Mouse (Mus musculus): ENCODE data around the gene Chn2.
A peak's percentile ranks its signal among the peaks of the same experiment; 100 is the strongest.

GRCm38 (mm10) chr6:54204931-54205330 is 165.6 kb downstream of the Chn2 start:
- TF ChIP-seq POLR2A (IDR thresholded peaks at IDR 0.05; ENCODE audit: low read depth, low read length) (no peak), MEF2A (IDR thresholded peaks at IDR 0.05; ENCODE audit: borderline replicate concordance, low read depth, low read length) (no peak), EP300 (IDR thresholded peaks at IDR 0.05; ENCODE audit: low read length) (no peak), USF1 (IDR thresholded peaks at IDR 0.05; ENCODE audit: low read depth, low read length) (no peak), MAFK (IDR thresholded peaks at IDR 0.05; ENCODE audit: insufficient replicate concordance, low read length) (no peak), CTCF (conservative IDR thresholded peaks at IDR 0.05 in 1 of 2, IDR thresholded peaks at IDR 0.05 in 1 of 2; ENCODE audit: low read depth in 2 of 2, low read length in 2 of 2) (peak in 1 of 2 experiments; percentile 67; a peak in 2 of 4 replicates)
